Mouse (Mus musculus) heart, adult 2 months (tissue): Measurements from ENCODE around the gene Gm5751. TPM values are rescaled to one million over a fixed set of nuclear protein-coding genes. Genes with fewer than 3 reads are reported as not detected.

Source experiments
- DNase-seq, 2 experiments: peaks; one replicate each; pipeline ENCODE4 v3.0.0; 2021
- H3K27ac ChIP-seq: fragments of 200-600 bp; 2 replicates; pipeline ENCODE4 v1.8.1; 2022
- H3K27me3 ChIP-seq: fragments of 200-500 bp; 2 replicates; pipeline ENCODE4 v1.6.1; 2012; ENCODE audit warnings: mild to moderate bottlenecking, low read length, inconsistent platforms, mixed read lengths; ENCODE audit not compliant: control insufficient read depth, insufficient read depth
- H3K36me3 ChIP-seq: fragments of 200-500 bp; 2 replicates; pipeline ENCODE4 v1.6.1; 2012; ENCODE audit warnings: low read length, inconsistent platforms; ENCODE audit not compliant: control insufficient read depth, insufficient read depth
- H3K4me1 ChIP-seq: fragments of 200-500 bp; 2 replicates; pipeline ENCODE4 v1.6.1; 2011; ENCODE audit warnings: low read length; ENCODE audit not compliant: control insufficient read depth, insufficient read depth
- H3K4me3 ChIP-seq: fragments of 200-600 bp; 2 replicates; pipeline ENCODE4 v1.8.1; 2022
- H3K79me2 ChIP-seq: fragments of 200-500 bp; replicated peaks from 2 replicates; pipeline ENCODE4 v1.6.1; 2012; ENCODE audit warnings: mild to moderate bottlenecking, inconsistent platforms, low read length, moderate library complexity, mixed read lengths; ENCODE audit not compliant: control insufficient read depth, insufficient read depth
- H3K9ac ChIP-seq: fragments of 200-500 bp; 2 replicates; pipeline ENCODE4 v1.6.1; 2012; ENCODE audit warnings: low read depth, mild to moderate bottlenecking, control low read depth, inconsistent platforms, low read length, mixed read lengths
- CTCF ChIP-seq: fragments of 200-600 bp; IDR thresholded peaks from 2 replicates; pipeline ENCODE4 v1.8.1; 2022; ENCODE audit warnings: antibody characterized with exemption, mild to moderate bottlenecking, moderate library complexity
- EP300 ChIP-seq: fragments of 200-500 bp; IDR thresholded peaks from 2 replicates; pipeline ENCODE4 v1.6.1; 2011; ENCODE audit warnings: low read depth, low read length, control low read depth; ENCODE audit not compliant: insufficient read depth
- POLR2A ChIP-seq: fragments of 200-500 bp; IDR thresholded peaks from 2 replicates; pipeline ENCODE4 v1.6.1; 2011; ENCODE audit warnings: mild to moderate bottlenecking, low read depth, low read length, control low read depth; ENCODE audit not compliant: insufficient read depth
- WGBS: fragments of 180-500 bp; shearing (Covaris S2); methylation state at CpG from one replicate; pipeline ENCODE4 v1.1.7; 2018; 5-methylcytosine and 5-hydroxymethylcytosine counted together
- intact Hi-C: fragments of 180-260 bp; cut with DNase I; formaldehyde crosslinking; loops from one replicate; pipeline ENCODE4 v1.15.1; 2025
- polyA plus RNA-seq: library from polyadenylated mRNA; depleted of rRNA; stranded (reverse); fragments of >200 nt; gene quantifications from 2 replicates; pipeline ENCODE4 v1.2.3, GENCODE M21; 2012; rRNA removed
- total RNA-seq, 2 experiments: library from RNA; stranded (reverse); gene quantifications; 2 replicates each; pipeline ENCODE4 v1.2.3; 2021

Gene Gm5751
- total and polyA plus RNA-seq, 3 experiments = not detected

DNA sequence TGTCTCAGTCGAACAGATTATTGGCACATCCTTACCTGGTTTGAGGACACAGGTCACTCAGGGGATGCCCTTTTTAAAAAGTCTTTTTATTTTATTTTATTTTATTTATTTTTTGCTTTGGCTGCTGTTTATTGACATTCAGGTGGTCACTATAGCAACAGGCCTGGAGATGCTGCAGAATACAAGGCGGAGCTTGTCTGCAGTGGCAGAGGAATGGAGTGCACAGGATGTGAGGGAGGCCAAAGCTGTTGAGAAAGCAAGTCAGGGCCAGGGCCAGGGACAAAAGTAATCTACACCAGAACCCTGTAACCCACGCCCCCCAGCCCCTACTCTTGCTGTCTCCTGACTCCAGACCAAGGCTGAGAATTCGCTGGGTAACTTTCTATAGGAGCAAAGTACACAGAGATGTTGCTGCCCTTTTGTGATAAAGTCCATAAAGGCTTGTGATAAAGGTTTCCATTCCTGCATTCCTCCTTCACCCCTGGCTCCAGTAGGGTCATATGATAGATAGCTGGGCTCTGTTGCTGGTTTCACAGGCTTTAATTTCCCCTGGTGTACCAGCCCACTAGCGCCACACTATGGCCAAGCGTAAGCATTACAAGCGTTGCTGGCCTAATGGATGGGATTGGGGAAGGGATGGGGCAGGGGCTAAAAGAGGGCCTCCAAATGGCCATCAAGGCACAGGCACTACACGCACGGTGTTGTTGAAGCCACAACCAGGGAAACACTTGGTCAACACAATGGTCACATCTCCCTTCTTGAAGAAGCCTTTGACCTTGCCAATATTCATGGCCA, 48.0 kb downstream of the Gm5751 start:
- no peaks in the 10 kb centered on the region for H3K36me3 ChIP-seq
- no peak overlapping the region for H3K4me3 ChIP-seq
- WGBS = 43% methylated on average over 9 of the region's 9 CpGs
- H3K4me1 ChIP-seq = no peaks in the 10 kb centered on the region
- intact Hi-C loops = no loop called here
- H3K27me3 ChIP-seq = no peaks in the 10 kb centered on the region
- H3K9ac ChIP-seq = no peak overlapping the region
- no peaks in the 10 kb centered on the region for H3K79me2 ChIP-seq
- peak; percentile 39 for TF ChIP-seq CTCF
- no peak for TF ChIP-seq POLR2A
- no peak for DNase-seq
- H3K27ac ChIP-seq = no peak overlapping the region

GRCm38 (mm10) chrX:8927308-8927707, 53.3 kb downstream of the Gm5751 start:
- no peaks in the 10 kb centered on the region for H3K36me3 ChIP-seq
- TF ChIP-seq CTCF (no peak), POLR2A (no peak), EP300 (no peak)
- H3K79me2 ChIP-seq = no peaks in the 10 kb centered on the region
- H3K27me3 ChIP-seq = no peaks in the 10 kb centered on the region
- H3K4me3 ChIP-seq = no peak overlapping the region
- H3K27ac ChIP-seq = no peak overlapping the region
- intact Hi-C loops = no loop called here
- no peak overlapping the region for H3K9ac ChIP-seq
- no peaks in the 10 kb centered on the region for H3K4me1 ChIP-seq
- DNase-seq = no peak
- 54% methylated on average over 4 of the region's 4 CpGs for WGBS

Other genes with a start within 250 kb of the Gm5751 start
- gene Ssxb8, start 183.4 kb upstream of the Gm5751 start, total RNA-seq = not detected
- gene Ssxb8, start 183.4 kb upstream of the Gm5751 start, polyA plus RNA-seq = not detected in 2 replicates
- gene Ssx9, start 125.8 kb upstream of the Gm5751 start, total RNA-seq = not detected
- not detected in 2 replicates for gene Ssx9, start 125.8 kb upstream of the Gm5751 start, polyA plus RNA-seq
- gene Ssxb5, start 70.6 kb upstream of the Gm5751 start, total RNA-seq = not detected
- not detected in 2 replicates for gene Ssxb5, start 70.6 kb upstream of the Gm5751 start, polyA plus RNA-seq
- gene Gm6592, start 30.3 kb upstream of the Gm5751 start, total RNA-seq = not detected
- not detected in 2 replicates for gene Gm6592, start 30.3 kb upstream of the Gm5751 start, polyA plus RNA-seq
- gene B630019K06Rik, start 18.1 kb downstream of the Gm5751 start, total RNA-seq = 1 to 10 TPM in 1 of 2 experiments, under 1 TPM in 1; 0.91 to 1.0 TPM
- gene B630019K06Rik, start 18.1 kb downstream of the Gm5751 start, polyA plus RNA-seq = 0.44 and 0.45 TPM in 2 replicates
- gene Fthl17b, start 88.7 kb downstream of the Gm5751 start, total RNA-seq = not detected
- not detected in 2 replicates for gene Fthl17b, start 88.7 kb downstream of the Gm5751 start, polyA plus RNA-seq
- not detected for gene Fthl17c, start 102.3 kb downstream of the Gm5751 start, total RNA-seq
- gene Fthl17c, start 102.3 kb downstream of the Gm5751 start, polyA plus RNA-seq = not detected in 2 replicates
- gene Fthl17d, start 112.5 kb downstream of the Gm5751 start, total RNA-seq = not detected
- not detected in 2 replicates for gene Fthl17d, start 112.5 kb downstream of the Gm5751 start, polyA plus RNA-seq
- gene Fthl17e, start 159.2 kb downstream of the Gm5751 start, total RNA-seq = not detected
- gene Fthl17e, start 159.2 kb downstream of the Gm5751 start, polyA plus RNA-seq = not detected in 2 replicates
- gene Fthl17f, start 188.8 kb downstream of the Gm5751 start, total RNA-seq = not detected
- not detected in 2 replicates for gene Fthl17f, start 188.8 kb downstream of the Gm5751 start, polyA plus RNA-seq
- gene 4930402K13Rik, start 230.3 kb downstream of the Gm5751 start, total RNA-seq = not detected
- gene 4930402K13Rik, start 230.3 kb downstream of the Gm5751 start, polyA plus RNA-seq = not detected in 2 replicates